Mouse (Mus musculus) hindbrain, embryonic 14.5 days (tissue): ENCODE data around the gene Cmklr1. TPM values are rescaled to one million over a fixed set of nuclear protein-coding genes. Genes with fewer than 3 reads are reported as not detected.

Experiments
- ATAC-seq: fragments of 200-750 bp; cut with Nextera tagmentation; 2 replicates; pipeline ENCODE4 v1.8.0; 2017; ENCODE audit warnings: moderate number of reproducible peaks, mild to moderate bottlenecking, moderate TSS enrichment, moderate library complexity; ENCODE audit not compliant: low FRiP score
- DNase-seq: peaks from one replicate; pipeline ENCODE4 v3.0.0-alpha.2; 2015; ENCODE audit warnings: low spot score
- H3K27ac ChIP-seq: fragments of 300-500 bp; sonication (generic); 2 replicates; pipeline ENCODE4 v1.5.1; 2014; ENCODE audit warnings: mild to moderate bottlenecking, moderate library complexity
- H3K27me3 ChIP-seq: fragments of 300-500 bp; sonication (generic); 2 replicates; pipeline ENCODE4 v1.6.1; 2014; ENCODE audit warnings: mild to moderate bottlenecking, low read length, mixed read lengths; ENCODE audit not compliant: control insufficient read depth, insufficient read depth
- H3K36me3 ChIP-seq: fragments of 300-500 bp; sonication (generic); replicated peaks from 2 replicates; pipeline ENCODE4 v1.6.1; 2014; ENCODE audit not compliant: control insufficient read depth, insufficient read depth
- H3K4me1 ChIP-seq: fragments of 300-500 bp; sonication (generic); replicated peaks from 2 replicates; pipeline ENCODE4 v1.6.1; 2014; ENCODE audit warnings: antibody characterized with exemption, low read length, mixed read lengths; ENCODE audit not compliant: control insufficient read depth, insufficient read depth
- H3K4me2 ChIP-seq: fragments of 300-500 bp; sonication (generic); replicated peaks from 2 replicates; pipeline ENCODE4 v1.6.1; 2014; ENCODE audit warnings: mild to moderate bottlenecking, moderate library complexity
- H3K4me3 ChIP-seq: fragments of 300-500 bp; sonication (generic); replicated peaks from 2 replicates; pipeline ENCODE4 v1.5.1; 2014; ENCODE audit warnings: mild to moderate bottlenecking, low read length
- H3K9ac ChIP-seq: fragments of 300-500 bp; sonication (generic); 2 replicates; pipeline ENCODE4 v1.6.1; 2014
- H3K9me3 ChIP-seq: fragments of 300-500 bp; sonication (generic); 2 replicates; pipeline ENCODE4 v1.6.1; 2016; ENCODE audit warnings: low read length; ENCODE audit not compliant: control insufficient read depth
- WGBS: fragments of 180-500 bp; shearing (Covaris S2); extraction: QIAGEN DNeasy Blood & Tissue Kit; methylation state at CpG from one replicate; pipeline ENCODE4 v1.1.7; 2014; 5-methylcytosine and 5-hydroxymethylcytosine counted together
- polyA plus RNA-seq: library from polyadenylated mRNA; unstranded; fragments of >200 nt; fragmentation: Nextera tagmentation; extraction: Ambion mirVana; gene quantifications from 2 replicates; pipeline ENCODE4 v1.2.1, GENCODE M21; 2014

The Cmklr1 gene
- polyA plus RNA-seq, result 1.7 and 2.7 TPM in 2 replicates

DNA sequence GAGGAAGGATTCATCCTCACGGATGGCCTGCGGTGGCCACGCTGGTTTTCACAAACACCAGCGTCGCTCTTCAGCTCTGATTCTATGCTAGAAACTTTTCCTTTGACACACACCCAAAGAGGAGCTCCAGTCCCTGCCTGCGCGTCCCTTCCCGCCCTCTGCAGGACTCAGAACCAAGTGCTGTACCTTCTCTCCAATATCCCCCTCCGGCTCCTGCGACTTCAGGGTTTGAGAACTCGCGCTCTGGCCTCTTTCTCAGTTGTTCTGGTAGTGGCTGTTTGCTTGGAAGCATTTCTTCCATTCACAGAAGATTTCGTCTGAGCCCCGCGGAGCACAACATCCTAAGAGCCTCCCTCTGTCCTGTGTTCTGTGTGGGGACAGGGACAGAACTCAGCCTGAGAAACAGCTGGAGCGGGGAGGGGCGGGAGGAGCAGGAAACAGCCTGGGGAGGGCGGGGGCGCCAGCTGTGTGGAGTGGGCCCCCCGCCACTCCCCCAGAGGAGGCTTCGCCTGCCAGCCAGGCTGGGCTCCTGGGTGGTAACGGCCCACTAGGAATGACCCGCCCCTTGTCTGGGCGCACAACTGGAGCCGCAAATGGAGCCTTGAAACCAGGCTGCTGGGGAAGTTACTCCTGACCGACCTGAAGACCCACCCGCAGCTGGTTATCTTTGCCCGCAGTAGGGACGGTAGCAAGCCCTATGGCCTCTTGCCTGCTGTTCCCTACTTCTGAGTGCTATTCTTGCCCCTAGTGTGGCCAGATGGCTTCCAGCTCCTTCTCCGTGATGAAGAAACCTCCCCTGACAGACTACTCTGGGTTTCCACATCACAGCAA lies at the start of gene Cmklr1:
Cmklr1 (minus strand) TSS at position 392 of the 831 bp plus-strand sequence.
- ATAC-seq, result no peak
- DNase-seq, result no peak
- Histone ChIP-seq H3K27ac (no peak within 1 kb of the TSS), H3K9me3 (no peaks in the 10 kb centered on the region), H3K4me1 (0 out of 2 replicates have a peak, but pooled peaks cover 6% of the 10 kb centered on the region), H3K9ac (no peak within 1 kb of the TSS), H3K27me3 (peaks cover 15% of the 10 kb centered on the region; the same call in 1 of the 2 replicates), H3K4me2 (peak within 1 kb of the TSS; percentile 23; the same call in 1 of the 2 replicates), H3K36me3 (no peaks in the 10 kb centered on the region), H3K4me3 (0 out of 2 replicates have a peak within 1 kb of the TSS, but pooled peaks have one; percentile 7)
- whole genome bisulfite sequencing, result 10% methylated on average over 30 of the region's 30 CpGs

DNA sequence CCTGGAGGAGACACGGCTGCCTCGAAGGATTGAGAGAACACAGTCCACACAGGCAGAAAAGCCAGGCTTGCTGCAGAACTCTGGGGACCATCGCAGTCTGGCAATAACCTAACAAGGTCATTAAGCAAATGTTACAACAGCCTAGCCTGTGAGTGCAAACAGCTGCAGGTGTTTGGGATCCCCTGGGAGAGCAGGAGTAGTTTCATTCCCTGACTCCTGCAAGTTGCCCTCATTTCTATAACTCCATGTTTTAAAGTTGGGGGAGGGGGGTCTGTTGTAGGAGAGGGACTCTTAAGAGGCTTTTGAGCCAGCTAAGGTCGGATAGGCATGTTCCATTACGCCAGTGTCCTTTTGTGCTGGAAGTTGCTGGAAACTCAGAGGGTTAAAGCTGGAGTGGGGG lies 44.2 kb upstream of the Cmklr1 start:
- DNase-seq (peak; percentile 40), ATAC-seq (no peak)
- H3K4me1 ChIP-seq, result peaks cover 25% of the 10 kb centered on the region
- peak overlapping the region; percentile 26; the same call in 1 of the 2 replicates for H3K27ac ChIP-seq
- H3K4me3 ChIP-seq, result no peak overlapping the region
- no peak overlapping the region for H3K4me2 ChIP-seq
- no peaks in the 10 kb centered on the region for H3K27me3 ChIP-seq
- WGBS, result 45% methylated on average over 5 of the region's 5 CpGs
- H3K36me3 ChIP-seq, result no peaks in the 10 kb centered on the region
- no peaks in the 10 kb centered on the region for H3K9me3 ChIP-seq
- no peak overlapping the region for H3K9ac ChIP-seq

- DNase-seq (no peak), ATAC-seq (no peak)
- WGBS, result 56% methylated on average over 4 of the region's 4 CpGs
- no peak overlapping the region for H3K9ac ChIP-seq
- no peaks in the 10 kb centered on the region for H3K27me3 ChIP-seq
- peak overlapping the region; percentile 26 for H3K27ac ChIP-seq
- no peaks in the 10 kb centered on the region for H3K9me3 ChIP-seq
- H3K36me3 ChIP-seq, result no peaks in the 10 kb centered on the region
- no peak overlapping the region for H3K4me2 ChIP-seq
- peaks cover 28% of the 10 kb centered on the region for H3K4me1 ChIP-seq
- H3K4me3 ChIP-seq, result no peak overlapping the region
Observed at GRCm38 (mm10) chr5:113694000-113694399, 43.8 kb upstream of the Cmklr1 start.

DNA sequence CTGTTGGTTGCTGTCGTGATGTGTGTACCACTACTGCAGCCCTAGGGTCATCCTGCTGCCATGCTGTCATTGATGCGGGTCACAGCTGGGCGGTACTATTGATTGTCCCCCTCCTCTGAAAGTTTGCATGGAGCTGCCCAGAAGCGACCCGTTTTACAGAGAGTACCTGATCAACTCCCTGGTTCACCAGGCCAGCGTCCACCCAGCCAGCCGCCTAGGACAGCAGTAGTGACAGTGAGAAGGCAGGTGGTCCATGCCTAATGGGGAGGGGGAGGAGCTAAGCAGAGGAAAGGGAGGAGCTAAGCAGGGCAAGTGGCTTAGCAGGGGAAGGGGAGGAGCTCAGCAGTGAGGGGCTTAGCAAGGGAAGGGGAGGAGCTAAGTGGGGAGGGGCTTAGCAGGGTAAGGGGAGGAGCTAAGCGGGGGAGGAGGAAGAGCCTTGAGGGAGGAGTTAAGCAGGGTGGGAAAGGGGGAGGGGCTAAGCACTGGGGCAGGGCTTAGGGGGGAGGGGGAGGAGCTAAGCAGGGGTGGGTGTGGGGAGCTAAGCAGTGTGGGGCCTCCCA lies 43.0 kb upstream of the Cmklr1 start:
- Histone ChIP-seq H3K27ac (no peak overlapping the region), H3K4me3 (no peak overlapping the region), H3K9me3 (no peaks in the 10 kb centered on the region), H3K9ac (no peak overlapping the region), H3K36me3 (no peaks in the 10 kb centered on the region), H3K27me3 (no peaks in the 10 kb centered on the region), H3K4me1 (peaks cover 28% of the 10 kb centered on the region), H3K4me2 (no peak overlapping the region)
- DNase-seq (no peak), ATAC-seq (no peak)
- WGBS, result 88% methylated on average over 8 of the region's 8 CpGs

- H3K27ac ChIP-seq, result no peak overlapping the region
- ATAC-seq (peak; percentile 19; the same call in 1 of the 2 replicates), DNase-seq (no peak)
Observed at GRCm38 (mm10) chr5:113690866-113691265, 40.6 kb upstream of the Cmklr1 start.

GRCm38 (mm10) chr5:113690069-113690548 lies 39.9 kb upstream of the Cmklr1 start:
- no peak overlapping the region for H3K9ac ChIP-seq
- H3K27me3 ChIP-seq, result no peaks in the 10 kb centered on the region
- DNase-seq (peak; percentile 75), ATAC-seq (peak; percentile 74)
- peaks cover 28% of the 10 kb centered on the region for H3K4me1 ChIP-seq
- no peaks in the 10 kb centered on the region for H3K9me3 ChIP-seq
- peak overlapping the region; percentile 75 for H3K27ac ChIP-seq
- 23% methylated on average over 15 of the region's 15 CpGs for WGBS
- no peaks in the 10 kb centered on the region for H3K36me3 ChIP-seq
- no peak overlapping the region for H3K4me3 ChIP-seq
- peak overlapping the region; percentile 31 for H3K4me2 ChIP-seq

More at GRCm38 (mm10) chr5:113690866-113691265, 40.6 kb upstream of the Cmklr1 start:
- H3K9me3 ChIP-seq, result no peaks in the 10 kb centered on the region
- H3K4me3 ChIP-seq, result no peak overlapping the region
- H3K27me3 ChIP-seq, result no peaks in the 10 kb centered on the region
- no peak overlapping the region for H3K4me2 ChIP-seq
- WGBS, result 93% methylated on average over 2 of the region's 2 CpGs
- H3K4me1 ChIP-seq, result peaks cover 28% of the 10 kb centered on the region
- no peaks in the 10 kb centered on the region for H3K36me3 ChIP-seq
- no peak overlapping the region for H3K9ac ChIP-seq

DNA sequence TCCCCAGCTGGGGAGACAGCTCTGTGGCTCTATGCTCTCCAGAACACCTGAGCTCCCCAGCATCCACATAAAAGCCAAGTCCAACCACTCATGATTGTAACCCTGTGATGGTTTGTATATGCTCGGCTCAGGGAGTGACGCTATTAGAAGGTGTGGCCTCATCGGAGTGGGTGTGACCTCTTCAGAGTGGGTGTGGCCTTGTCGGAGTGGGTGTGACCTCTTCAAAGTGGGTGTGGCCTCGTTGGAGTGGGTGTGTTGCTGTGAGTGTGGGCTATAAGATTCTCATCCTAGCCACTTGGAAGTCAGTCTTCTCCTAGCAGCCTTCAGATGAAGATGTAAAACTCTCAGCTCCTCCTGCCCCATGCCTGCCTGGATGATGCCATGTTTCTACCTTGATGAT lies 37.3 kb upstream of the Cmklr1 start:
- Histone ChIP-seq H3K9me3 (no peaks in the 10 kb centered on the region), H3K27ac (no peak overlapping the region), H3K36me3 (no peaks in the 10 kb centered on the region), H3K4me3 (no peak overlapping the region), H3K9ac (no peak overlapping the region), H3K4me2 (no peak overlapping the region), H3K4me1 (peaks cover 15% of the 10 kb centered on the region), H3K27me3 (no peaks in the 10 kb centered on the region)
- ATAC-seq (no peak), DNase-seq (no peak)
- WGBS, result 90% methylated on average over 5 of the region's 5 CpGs

- Histone ChIP-seq H3K27me3 (no peaks in the 10 kb centered on the region), H3K9me3 (no peaks in the 10 kb centered on the region; the same call in 1 of the 2 replicates), H3K36me3 (no peaks in the 10 kb centered on the region), H3K9ac (no peak overlapping the region), H3K4me1 (peaks cover 10% of the 10 kb centered on the region), H3K4me2 (no peak overlapping the region), H3K4me3 (no peak overlapping the region), H3K27ac (no peak overlapping the region)
- 79% methylated on average over 5 of the region's 5 CpGs for WGBS
- ATAC-seq, result no peak
- no peak for DNase-seq
Observed at GRCm38 (mm10) chr5:113685471-113685870, 35.2 kb upstream of the Cmklr1 start.

DNA sequence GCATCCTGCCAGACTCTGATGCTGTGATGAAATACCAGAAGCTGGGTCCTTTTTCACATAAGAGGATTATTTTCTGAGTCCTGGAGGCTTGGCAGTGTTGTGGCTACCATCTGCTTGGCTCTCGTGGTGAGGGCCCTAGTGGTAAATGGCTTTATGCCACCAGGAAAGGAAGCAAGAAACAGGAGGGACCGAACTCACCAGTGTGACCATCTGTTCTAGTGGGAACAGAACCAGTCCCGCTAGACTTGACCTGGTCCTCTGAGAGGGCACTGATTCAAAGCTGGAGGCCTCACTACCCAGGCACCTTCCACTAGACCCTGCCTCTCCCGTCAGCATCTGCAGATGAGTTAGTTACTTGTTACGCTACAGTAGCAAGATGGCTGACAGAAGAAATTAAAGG lies 33.0 kb upstream of the Cmklr1 start:
- H3K9me3 ChIP-seq, result no peaks in the 10 kb centered on the region; the same call in 1 of the 2 replicates
- no peak for ATAC-seq
- no peak overlapping the region for H3K4me3 ChIP-seq
- no peak for DNase-seq
- H3K27me3 ChIP-seq, result no peaks in the 10 kb centered on the region
- H3K4me2 ChIP-seq, result no peak overlapping the region
- H3K4me1 ChIP-seq, result no peaks in the 10 kb centered on the region
- no peak overlapping the region for H3K27ac ChIP-seq
- no peak overlapping the region for H3K9ac ChIP-seq
- H3K36me3 ChIP-seq, result no peaks in the 10 kb centered on the region
- 68% methylated on average over 5 of the region's 5 CpGs for WGBS
